Mouse (Mus musculus) midbrain, embryonic 16.5 days (tissue): ENCODE data around the gene Vmn1r205. TPM values are rescaled to one million over a fixed set of nuclear protein-coding genes. Genes with fewer than 3 reads are reported as not detected.
"Not testable (repeated sequence)": the region's sequence is repeated elsewhere in the genome, so short reads cannot be mapped to it uniquely, and the experiment has no call there.

Experiments used
- ATAC-seq: fragments of 200-750 bp; cut with Nextera tagmentation; 2 replicates; pipeline ENCODE4 v1.8.0; 2017; ENCODE audit warnings: moderate TSS enrichment
- H3K27ac ChIP-seq: fragments of 300-500 bp; sonication (generic); 2 replicates; pipeline ENCODE4 v1.5.1; 2014; ENCODE audit warnings: mild to moderate bottlenecking, low read length, mixed read lengths
- H3K27me3 ChIP-seq: fragments of 300-500 bp; sonication (generic); 2 replicates; pipeline ENCODE4 v1.6.1; 2014; ENCODE audit warnings: low read depth, low read length, mixed read lengths; ENCODE audit not compliant: control insufficient read depth, insufficient read depth
- H3K36me3 ChIP-seq: fragments of 300-500 bp; sonication (generic); 2 replicates; pipeline ENCODE4 v1.6.1; 2014; ENCODE audit warnings: mild to moderate bottlenecking, low read length, moderate library complexity, mixed read lengths; ENCODE audit not compliant: control insufficient read depth, insufficient read depth
- H3K4me1 ChIP-seq: fragments of 300-500 bp; sonication (generic); 2 replicates; pipeline ENCODE4 v1.6.1; 2014; ENCODE audit warnings: mild to moderate bottlenecking, low read length, mixed read lengths; ENCODE audit not compliant: control insufficient read depth, insufficient read depth
- H3K4me2 ChIP-seq: fragments of 300-500 bp; sonication (generic); 2 replicates; pipeline ENCODE4 v1.6.1; 2014; ENCODE audit warnings: mild to moderate bottlenecking, low read length, mixed read lengths
- H3K4me3 ChIP-seq: fragments of 300-500 bp; sonication (generic); 2 replicates; pipeline ENCODE4 v1.5.1; 2014; ENCODE audit warnings: low read depth, mild to moderate bottlenecking, low read length, moderate library complexity, mixed read lengths
- H3K9ac ChIP-seq: fragments of 300-500 bp; sonication (generic); 2 replicates; pipeline ENCODE4 v1.6.1; 2014; ENCODE audit warnings: low read depth, low read length, mixed read lengths
- H3K9me3 ChIP-seq: fragments of 300-500 bp; sonication (generic); replicated peaks from 2 replicates; pipeline ENCODE4 v1.6.1; 2014; ENCODE audit warnings: mild to moderate bottlenecking, low read length, mixed read lengths; ENCODE audit not compliant: control insufficient read depth, poor library complexity, severe bottlenecking
- WGBS: fragments of 180-500 bp; shearing (Covaris S2); extraction: QIAGEN DNeasy Blood & Tissue Kit; methylation state at CpG from one replicate; pipeline ENCODE4 v1.1.7; 2014; 5-methylcytosine and 5-hydroxymethylcytosine counted together
- polyA plus RNA-seq: library from polyadenylated mRNA; unstranded; fragments of >200 nt; fragmentation: Nextera tagmentation; extraction: Ambion mirVana; gene quantifications from 2 replicates; pipeline ENCODE4 v1.2.1, GENCODE M21; 2015

Vmn1r205 gene
- not detected in 2 replicates for polyA plus RNA-seq

DNA sequence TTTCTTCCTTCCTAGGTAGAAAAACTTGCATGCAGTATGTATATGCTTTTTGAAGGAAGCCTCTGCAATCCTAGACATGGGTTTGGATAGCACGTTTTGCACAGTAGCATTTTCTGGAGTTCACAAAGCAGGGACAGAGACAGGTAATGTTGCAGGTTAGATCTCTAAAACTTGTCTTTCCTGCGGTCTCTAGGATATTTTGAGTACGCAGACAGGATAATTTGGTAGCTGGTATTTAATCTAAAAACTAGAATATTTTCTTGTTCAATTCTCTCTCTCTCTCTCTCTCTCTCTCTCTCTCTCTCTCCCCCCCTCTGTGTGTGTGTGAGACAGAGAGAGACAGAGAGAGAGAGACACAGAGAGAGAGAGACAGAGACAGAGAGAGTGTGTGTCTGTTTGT, at the start of gene Vmn1r205:
TSS of gene Vmn1r205 (minus strand) at position 101 of the 400 bp plus-strand sequence.
- no peak for ATAC-seq
- 89% methylated on average over 3 of the region's 3 CpGs for WGBS
- Histone ChIP-seq H3K27ac (no peak within 1 kb of the TSS), H3K27me3 (no peaks in the 10 kb centered on the region), H3K4me2 (no peak within 1 kb of the TSS), H3K4me3 (no peak within 1 kb of the TSS), H3K9ac (no peak within 1 kb of the TSS), H3K4me1 (no peaks in the 10 kb centered on the region), H3K36me3 (no peaks in the 10 kb centered on the region), H3K9me3 (no peaks in the 10 kb centered on the region)

DNA sequence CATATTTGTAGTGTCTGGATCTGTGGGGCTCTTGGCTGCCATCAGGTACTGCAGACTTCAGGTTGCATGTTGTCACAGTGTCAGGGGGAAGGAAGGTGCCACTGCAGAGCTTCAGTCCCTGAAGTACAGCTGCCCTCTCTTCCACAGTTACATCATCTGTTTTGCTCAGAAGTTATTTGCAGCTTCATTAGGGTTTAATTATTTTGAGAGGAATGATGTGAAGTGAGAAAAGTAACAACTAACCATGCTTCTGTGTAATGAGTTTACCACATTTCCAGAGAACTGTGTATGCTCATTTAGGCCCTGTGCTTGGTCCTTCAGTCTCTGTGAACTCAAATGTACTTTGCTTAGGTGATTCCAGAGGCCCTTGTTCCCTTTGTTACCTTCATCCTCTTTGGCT, 31.4 kb upstream of the Vmn1r205 start, which contains the start of gene Vmn1r206:
TSS of gene Vmn1r206 (minus strand) at position 101 of the 400 bp plus-strand sequence.
- not testable (repeated sequence) for H3K9ac ChIP-seq, ATAC-seq, H3K4me2 ChIP-seq, H3K27ac ChIP-seq, H3K4me1 ChIP-seq, H3K27me3 ChIP-seq, H3K4me3 ChIP-seq, H3K36me3 ChIP-seq, H3K9me3 ChIP-seq

DNA sequence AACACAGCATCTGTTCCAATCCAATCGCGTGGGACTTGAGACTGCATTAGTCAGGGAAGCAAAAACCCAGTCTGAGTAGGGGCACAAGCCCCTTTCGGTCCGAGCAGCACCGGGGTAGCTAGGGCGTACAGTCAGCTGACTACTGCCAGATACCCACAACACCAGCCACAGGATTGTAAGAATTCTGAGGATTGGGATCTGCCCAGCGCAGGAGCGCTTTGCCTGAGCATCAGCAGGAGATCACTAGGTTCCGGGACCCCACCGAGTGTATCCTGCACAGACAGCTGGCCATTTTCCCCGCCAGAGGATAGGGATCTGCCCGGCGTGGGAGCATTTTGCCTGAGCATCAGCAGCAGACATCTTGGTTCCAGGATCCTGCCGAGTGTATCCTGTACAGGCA, 9.5 kb downstream of the Vmn1r205 start:
- not testable (repeated sequence) for H3K27ac ChIP-seq, H3K27me3 ChIP-seq, H3K9ac ChIP-seq, H3K4me2 ChIP-seq, H3K4me1 ChIP-seq, H3K9me3 ChIP-seq, H3K36me3 ChIP-seq, H3K4me3 ChIP-seq, ATAC-seq
- WGBS = 80% methylated on average over 14 of the region's 14 CpGs

DNA sequence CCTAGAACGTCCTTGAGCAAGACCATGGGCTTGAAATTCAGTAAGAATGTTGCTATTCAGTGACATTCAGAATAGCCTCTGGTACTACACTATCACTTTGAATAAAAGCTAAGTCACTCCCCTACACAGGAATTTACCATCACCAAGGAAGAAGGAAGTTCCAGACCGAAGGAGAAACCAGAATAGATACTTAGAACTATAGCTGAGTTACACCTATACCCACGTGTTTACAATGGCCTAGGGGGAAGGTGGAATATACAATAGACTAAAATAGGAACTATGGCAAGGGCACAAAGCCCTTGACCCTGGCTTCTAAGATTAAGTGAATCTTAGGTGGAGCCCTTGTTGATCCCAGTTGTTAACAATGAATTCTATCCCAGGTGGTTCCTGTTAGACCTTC, 17.9 kb downstream of the Vmn1r205 start:
- not testable (repeated sequence) for H3K9ac ChIP-seq, H3K4me3 ChIP-seq, H3K9me3 ChIP-seq, H3K27ac ChIP-seq, H3K4me1 ChIP-seq, H3K4me2 ChIP-seq, ATAC-seq, H3K36me3 ChIP-seq, H3K27me3 ChIP-seq
- 81% methylated on average over 3 of the region's 3 CpGs for WGBS

DNA sequence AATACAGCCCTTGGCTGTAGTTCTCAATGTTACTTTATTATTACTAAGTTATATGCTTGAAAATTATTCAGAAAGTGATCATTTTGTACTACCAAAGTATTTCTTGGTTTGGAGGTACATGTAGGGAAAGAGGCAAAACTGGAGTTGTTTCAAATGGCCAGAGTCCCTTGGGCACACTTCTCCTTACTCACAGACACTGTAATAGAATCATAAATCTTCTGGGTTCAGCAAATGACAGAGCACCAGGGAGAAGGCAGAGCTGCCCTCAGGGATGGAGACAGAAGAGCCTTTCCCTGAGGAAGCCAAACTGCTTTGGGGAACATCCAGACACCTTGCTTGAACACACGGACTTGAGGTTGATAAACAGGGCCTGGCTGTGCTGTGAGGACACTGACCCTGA, 39.9 kb downstream of the Vmn1r205 start, which contains the start of gene Vmn1r204:
TSS of gene Vmn1r204 (plus strand) at position 301 of the 400 bp plus-strand sequence.
- H3K27ac ChIP-seq, H3K9ac ChIP-seq, H3K4me1 ChIP-seq, H3K4me3 ChIP-seq, H3K36me3 ChIP-seq, H3K9me3 ChIP-seq, ATAC-seq, H3K4me2 ChIP-seq, H3K27me3 ChIP-seq: not testable (repeated sequence)
- WGBS = 66% methylated on average over 1 of the region's 1 CpGs

Other genes starting within 250 kb of the Vmn1r205 start
- not detected in 2 replicates for gene Vmn1r198, start 242.6 kb downstream of the Vmn1r205 start, polyA plus RNA-seq
- not detected in 2 replicates for gene Vmn1r199, start 213.2 kb downstream of the Vmn1r205 start, polyA plus RNA-seq
- not detected in 2 replicates for gene Vmn1r200, start 202.6 kb downstream of the Vmn1r205 start, polyA plus RNA-seq
- not detected in 2 replicates for gene Vmn1r201, start 121.1 kb downstream of the Vmn1r205 start, polyA plus RNA-seq
- not detected in 2 replicates for gene Vmn1r202, start 87.6 kb downstream of the Vmn1r205 start, polyA plus RNA-seq
- not detected in 2 replicates for gene Vmn1r203, start 74.9 kb downstream of the Vmn1r205 start, polyA plus RNA-seq
- not detected in 2 replicates for gene Vmn1r204, start 39.8 kb downstream of the Vmn1r205 start, polyA plus RNA-seq
- gene Vmn1r206, start 31.3 kb upstream of the Vmn1r205 start, polyA plus RNA-seq = not detected in 2 replicates
- gene Vmn1r207-ps, start 136.6 kb upstream of the Vmn1r205 start, polyA plus RNA-seq = not detected in 2 replicates
- gene Vmn1r208, start 184.4 kb upstream of the Vmn1r205 start, polyA plus RNA-seq = not detected in 2 replicates
- not detected in 2 replicates for gene Vmn1r209, start 216.7 kb upstream of the Vmn1r205 start, polyA plus RNA-seq
- gene Vmn1r210, start 238.3 kb upstream of the Vmn1r205 start, polyA plus RNA-seq = not detected in 2 replicates